ENCODE assay signal across 25 mouse cellular contexts in the genomic region with DNA sequence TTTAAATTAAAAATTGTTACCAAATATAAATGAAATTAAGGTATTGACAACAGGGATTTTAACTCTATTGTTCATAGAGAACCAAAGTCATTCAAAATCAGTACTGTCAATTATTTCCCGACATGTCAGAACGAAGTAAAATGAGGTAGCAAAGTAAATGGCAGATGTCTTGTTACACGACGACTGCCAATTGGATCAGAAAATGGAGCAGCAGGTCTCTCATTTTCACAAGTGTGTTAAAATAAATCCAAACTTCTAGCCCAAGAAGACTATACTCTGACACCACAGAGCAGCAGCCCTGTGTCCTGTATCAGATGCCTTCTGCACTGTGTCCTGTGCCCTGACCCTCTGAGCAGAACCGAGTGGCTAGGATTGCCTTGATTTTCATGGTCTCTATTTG.
"Had no signal": no experiment of that assay in that cellular context is flagged by ENCODE, and none has a peak within 500 bp of the region (broad histone marks: within the 10 kb centered on the region; RNA-seq: fewer than 3 reads in every experiment).

No protein-coding gene starts in this region.

- DNase-seq: gastrocnemius, postnatal 14 days; gastrocnemius, postnatal 36 days; heart, adult 2 months; heart, postnatal 14 days; heart, postnatal 36 days; kidney, adult 11 months; kidney, adult 2 months; kidney, adult 9 months; kidney, postnatal 14 days; kidney, postnatal 36 days; layer of hippocampus, adult 9-11 months; layer of hippocampus, postnatal 36 days; left cerebral cortex, postnatal 4 days had no signal

- H3K4me3 ChIP-seq: heart, adult 2 months; heart, embryonic 13.5 days; heart, embryonic 15.5 days; hindbrain, embryonic 13.5 days; hindbrain, embryonic 15.5 days; kidney, embryonic 15.5 days; limb, embryonic 13.5 days; limb, embryonic 15.5 days; liver, embryonic 12.5 days had no signal

- H3K9ac ChIP-seq: heart, embryonic 13.5 days; heart, embryonic 15.5 days; hindbrain, embryonic 13.5 days; hindbrain, embryonic 15.5 days; kidney, embryonic 15.5 days; limb, embryonic 13.5 days; limb, embryonic 15.5 days; liver, embryonic 12.5 days; liver, embryonic 14.5 days had no signal

- H3K4me1 ChIP-seq: heart, embryonic 13.5 days; heart, embryonic 15.5 days; hindbrain, embryonic 15.5 days; kidney, embryonic 15.5 days; limb, embryonic 13.5 days; limb, embryonic 15.5 days; liver, embryonic 12.5 days had no signal

- ATAC-seq: hindbrain, postnatal 0 days; liver, embryonic 12.5 days had no signal

- H3K36me3 ChIP-seq: heart, embryonic 13.5 days; heart, embryonic 15.5 days; hindbrain, embryonic 13.5 days; kidney, embryonic 15.5 days; limb, embryonic 13.5 days; limb, embryonic 15.5 days; liver, embryonic 12.5 days had no signal

- H3K27ac ChIP-seq: heart, adult 2 months; heart, embryonic 13.5 days; heart, embryonic 15.5 days; hindbrain, embryonic 13.5 days; hindbrain, embryonic 15.5 days; hindbrain, postnatal 0 days; kidney, embryonic 15.5 days; kidney, postnatal 0 days; limb, embryonic 13.5 days; limb, embryonic 15.5 days; liver, embryonic 12.5 days; liver, embryonic 14.5 days had no signal

- H3K9me3 ChIP-seq: heart, embryonic 13.5 days; heart, embryonic 15.5 days; hindbrain, embryonic 13.5 days; hindbrain, embryonic 15.5 days; kidney, embryonic 15.5 days; limb, embryonic 13.5 days; limb, embryonic 15.5 days; liver, embryonic 12.5 days had no signal

- H3K4me2 ChIP-seq: heart, embryonic 11.5 days; heart, embryonic 13.5 days; heart, embryonic 15.5 days; hindbrain, embryonic 13.5 days; hindbrain, embryonic 15.5 days; kidney, embryonic 15.5 days; limb, embryonic 13.5 days; limb, embryonic 15.5 days; liver, embryonic 12.5 days had no signal

- H3K27me3 ChIP-seq: heart, embryonic 13.5 days; heart, embryonic 15.5 days; hindbrain, embryonic 13.5 days; hindbrain, embryonic 15.5 days; kidney, embryonic 15.5 days; limb, embryonic 13.5 days; limb, embryonic 15.5 days; liver, embryonic 12.5 days had no signal
